Mouse (Mus musculus) CD4-positive, CD25-positive, alpha-beta regulatory T cell, adult 4 months (primary cell): Measurements from ENCODE around the gene Pnpla1. TPM values are rescaled to one million over a fixed set of nuclear protein-coding genes. Genes with fewer than 3 reads are reported as not detected.

Source experiments
- ATAC-seq: one replicate; pipeline ENCODE4 v1.8.0; 2017
- polyA plus RNA-seq, 2 experiments: library from polyadenylated mRNA; unstranded; fragments of 100-300 nt; shearing (Covaris generic); gene quantifications; one replicate each; pipeline ENCODE4 v1.2.1; 2017

The Pnpla1 gene
- polyA plus RNA-seq, 2 experiments from 2014 or later: not detected

- ATAC-seq: peak; percentile 58
These were observed 68.8 kb downstream of the Pnpla1 start for GRCm38 (mm10) chr17:28926866-28927635.

GRCm38 (mm10) chr17:28928004-28928403 lies 69.8 kb downstream of the Pnpla1 start:
- no peak for ATAC-seq

GRCm38 (mm10) chr17:28929369-28929768 lies 71.2 kb downstream of the Pnpla1 start:
- ATAC-seq: no peak

GRCm38 (mm10) chr17:28930392-28931074 lies 72.3 kb downstream of the Pnpla1 start:
- no peak for ATAC-seq

GRCm38 (mm10) chr17:28931436-28932211 lies 73.4 kb downstream of the Pnpla1 start:
- ATAC-seq: no peak

GRCm38 (mm10) chr17:28932274-28932673 lies 74.1 kb downstream of the Pnpla1 start:
- ATAC-seq: no peak

GRCm38 (mm10) chr17:28934120-28934916 lies 76.1 kb downstream of the Pnpla1 start:
- no peak for ATAC-seq

GRCm38 (mm10) chr17:28936133-28936532 lies 77.9 kb downstream of the Pnpla1 start:
- ATAC-seq: no peak

GRCm38 (mm10) chr17:28936622-28937345 lies 78.6 kb downstream of the Pnpla1 start:
- ATAC-seq: no peak

Other genes starting within 250 kb of the Pnpla1 start
- 100 to 1,000 TPM; 204 to 234 TPM for gene Srpk1, start 235.7 kb upstream of the Pnpla1 start, polyA plus RNA-seq
- under 1 TPM in 1 of 2 experiments, not detected in 1; 0.32 TPM for gene Slc26a8, start 168.2 kb upstream of the Pnpla1 start, polyA plus RNA-seq
- 10 to 100 TPM; 17.8 to 20.7 TPM for gene Mapk14, start 167.1 kb upstream of the Pnpla1 start, polyA plus RNA-seq
- 10 to 100 TPM; 10.1 TPM for gene AC170998.1, start 132.3 kb upstream of the Pnpla1 start, polyA plus RNA-seq
- not detected for gene Mapk13, start 89.1 kb upstream of the Pnpla1 start, polyA plus RNA-seq
- gene Brpf3, start 57.3 kb upstream of the Pnpla1 start, polyA plus RNA-seq: 1 to 10 TPM; 1.1 to 2.2 TPM
- 1 to 10 TPM; 2.0 to 3.4 TPM for gene 4930539E08Rik, start 56.9 kb downstream of the Pnpla1 start, polyA plus RNA-seq
- not detected for gene Pxt1, start 85.4 kb downstream of the Pnpla1 start, polyA plus RNA-seq
- gene Kctd20, start 93.5 kb downstream of the Pnpla1 start, polyA plus RNA-seq: 10 to 100 TPM; 33.3 to 62.9 TPM
- gene Stk38, start 149.6 kb downstream of the Pnpla1 start, polyA plus RNA-seq: 100 to 1,000 TPM; 223 to 306 TPM
- 100 to 1,000 TPM; 232 to 397 TPM for gene Srsf3, start 174.2 kb downstream of the Pnpla1 start, polyA plus RNA-seq
- gene Cdkn1a, start 232.6 kb downstream of the Pnpla1 start, polyA plus RNA-seq: 1 to 10 TPM; 2.5 to 4.6 TPM